Mouse (Mus musculus) mesoderm, embryonic 11.5 days (tissue): Measurements from ENCODE around the gene Tmem274.
A peak's percentile ranks its signal among the peaks of the same experiment; 100 is the strongest.

Experiments
- DNase-seq: peaks from one replicate; pipeline ENCODE4 v3.0.0-alpha.2; 2012; ENCODE audit warnings: low read depth, low spot score

Tmem274 gene

DNA sequence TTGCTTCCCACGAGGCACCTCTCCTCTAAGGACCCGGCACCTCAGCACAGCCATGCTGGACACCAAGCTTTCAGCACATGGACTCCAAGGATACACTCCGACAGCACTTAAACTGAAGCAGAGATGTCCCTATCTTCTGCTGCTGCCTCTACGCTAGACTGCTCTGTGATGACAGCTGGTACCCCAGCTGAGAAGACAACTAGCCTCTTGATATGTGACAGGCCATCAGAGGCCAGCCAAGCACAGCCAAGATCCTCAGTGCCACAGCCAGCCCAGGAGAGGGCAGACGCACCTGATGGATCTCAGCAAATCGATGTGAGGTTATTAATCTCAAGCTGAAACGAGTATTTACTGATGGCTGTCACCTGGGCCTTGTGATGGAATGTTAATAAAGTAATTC is 2.1 kb upstream of the Tmem274 start:
- DNase-seq, result no peak

GRCm38 (mm10) chr4:149484566-149484965 is 7.4 kb downstream of the Tmem274 start:
- DNase-seq, result no peak

GRCm38 (mm10) chr4:149485053-149485824 is 8.1 kb downstream of the Tmem274 start, which contains the start of the genes Nmnat1 and Lzic:
Gene Nmnat1 (minus strand): TSS chr4:149485202.
Gene Lzic (plus strand): TSS chr4:149485229.
- DNase-seq, result peak; percentile 94

GRCm38 (mm10) chr4:149485825-149486206 is 8.6 kb downstream of the Tmem274 start:
- no peak for DNase-seq

DNA sequence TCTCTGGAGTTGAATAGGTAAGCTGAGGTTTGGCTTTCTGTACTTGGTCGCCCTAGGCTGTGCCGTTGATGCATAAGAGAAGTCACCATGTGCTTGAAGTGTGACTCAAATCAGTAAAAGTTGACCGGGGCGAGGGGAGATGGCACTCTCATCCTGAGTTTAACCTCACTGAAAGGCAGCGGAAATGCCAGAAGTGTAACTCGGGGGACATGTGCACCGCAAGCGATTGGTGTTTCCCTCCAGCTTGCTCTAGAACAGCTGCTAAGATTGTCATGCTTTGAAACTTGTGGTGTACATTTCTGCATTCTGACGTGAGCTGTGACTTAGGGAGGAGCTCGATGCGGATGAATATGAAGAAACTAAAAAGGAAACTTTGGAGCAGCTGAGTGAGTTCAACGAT is 10.6 kb downstream of the Tmem274 start:
- DNase-seq, result no peak

DNA sequence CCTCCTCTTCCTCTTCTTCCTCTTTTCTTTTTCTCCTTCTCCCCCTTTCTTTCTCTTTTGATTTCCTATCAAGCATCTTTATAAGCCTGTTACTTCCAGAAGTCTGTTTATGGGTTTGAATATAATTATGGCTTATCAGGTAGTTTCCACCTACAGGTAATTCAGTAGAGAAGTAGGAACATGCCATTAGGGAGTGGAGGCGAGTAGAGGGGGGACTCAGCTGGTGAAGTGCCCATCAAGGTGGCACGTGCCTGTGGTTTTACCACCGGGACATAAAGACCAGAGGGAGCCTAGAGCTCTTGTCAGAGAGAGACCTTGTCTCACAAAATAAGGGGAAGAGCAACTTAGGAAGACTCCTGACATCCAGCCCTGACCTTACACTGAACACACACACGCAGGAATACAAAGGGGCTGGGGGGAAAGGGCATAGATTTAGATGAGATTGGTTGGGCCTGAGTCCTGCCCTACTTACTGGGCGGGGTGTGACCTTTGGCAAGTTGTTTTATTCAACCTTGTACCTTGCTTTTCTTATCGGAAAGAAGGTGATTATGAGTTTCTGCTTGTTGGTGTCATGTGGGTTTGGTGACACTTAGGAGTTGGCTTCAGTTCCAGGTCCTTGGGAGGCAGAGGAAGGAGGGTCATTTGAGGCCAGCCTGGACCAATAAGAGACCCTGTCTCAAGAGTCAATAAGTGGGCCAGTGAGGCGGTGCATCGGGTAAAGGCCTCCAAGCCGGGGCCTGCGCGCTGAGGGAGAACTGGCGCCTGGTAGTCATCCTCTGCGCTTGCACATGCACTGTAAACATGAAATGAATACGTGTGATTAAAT is 12.4 kb downstream of the Tmem274 start:
- no peak for DNase-seq

- DNase-seq, result no peak
These were observed 14.0 kb downstream of the Tmem274 start for GRCm38 (mm10) chr4:149491151-149491550.

DNA sequence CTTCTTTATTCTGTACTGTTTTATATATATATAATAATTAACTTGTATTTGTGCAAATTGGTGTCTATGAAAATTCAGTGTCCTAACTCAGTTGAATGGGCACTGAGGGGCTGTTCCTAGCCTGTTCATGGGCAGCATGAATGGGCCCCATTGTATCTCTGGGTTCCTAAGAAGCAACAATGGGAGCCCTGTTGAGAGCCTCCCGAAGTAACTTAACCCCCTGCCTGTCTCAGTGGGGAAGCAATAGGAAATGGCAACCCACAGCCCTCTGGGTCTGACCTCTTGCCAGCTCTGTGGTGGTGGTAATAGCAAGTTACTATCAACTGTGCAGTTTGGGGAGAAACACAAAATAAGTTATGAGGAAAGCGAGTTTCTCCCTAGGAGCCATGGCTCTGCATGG is 19.4 kb downstream of the Tmem274 start:
- DNase-seq, result peak; percentile 67

GRCm38 (mm10) chr4:149498901-149499300 is 21.7 kb downstream of the Tmem274 start:
- DNase-seq, result no peak

- DNase-seq, result no peak
These were observed 22.6 kb downstream of the Tmem274 start for GRCm38 (mm10) chr4:149499790-149500189.

DNA sequence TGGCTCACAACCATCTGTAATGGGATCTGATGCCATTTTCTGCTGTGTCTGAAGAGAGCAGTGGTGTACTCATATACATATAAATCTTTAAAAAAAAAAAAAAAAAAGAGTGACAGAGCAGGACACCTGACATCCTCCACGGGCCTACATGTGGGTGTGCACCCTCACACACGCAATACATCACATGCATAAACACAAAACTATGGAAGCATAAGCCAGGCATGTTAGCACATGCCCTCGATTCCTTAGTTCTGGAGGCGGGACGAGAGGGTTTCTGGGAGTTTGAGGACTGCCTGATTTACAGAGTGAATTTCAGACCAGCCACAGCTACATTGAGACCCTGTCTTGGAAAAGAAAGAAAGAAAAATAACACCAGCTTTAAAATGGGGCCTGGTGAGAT is 27.2 kb downstream of the Tmem274 start:
- no peak for DNase-seq

GRCm38 (mm10) chr4:149504858-149505257 is 27.7 kb downstream of the Tmem274 start:
- DNase-seq, result no peak

- no peak for DNase-seq
These were observed 28.2 kb downstream of the Tmem274 start for GRCm38 (mm10) chr4:149505261-149505967.

DNA sequence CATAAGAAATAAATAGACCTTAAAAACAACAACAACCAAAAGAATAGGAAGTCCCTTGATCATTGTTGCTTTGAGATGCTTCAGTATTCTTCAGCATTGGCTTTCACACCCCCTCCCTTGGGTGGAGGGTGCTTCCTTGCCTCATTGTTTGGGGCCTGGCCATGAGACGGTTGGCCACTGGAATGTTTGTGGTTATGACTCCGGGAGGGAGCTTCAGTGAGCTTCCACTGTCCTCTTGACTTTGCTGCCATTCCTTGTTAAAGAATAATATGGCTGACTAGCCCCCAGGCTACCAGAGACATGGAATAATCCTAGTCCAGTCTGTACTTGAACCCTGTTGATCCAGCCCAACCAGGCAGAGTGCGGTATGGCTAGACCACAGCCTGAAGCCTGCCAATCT is 29.7 kb downstream of the Tmem274 start:
- no peak for DNase-seq

GRCm38 (mm10) chr4:149511221-149511646 is 34.1 kb downstream of the Tmem274 start:
- no peak for DNase-seq

DNA sequence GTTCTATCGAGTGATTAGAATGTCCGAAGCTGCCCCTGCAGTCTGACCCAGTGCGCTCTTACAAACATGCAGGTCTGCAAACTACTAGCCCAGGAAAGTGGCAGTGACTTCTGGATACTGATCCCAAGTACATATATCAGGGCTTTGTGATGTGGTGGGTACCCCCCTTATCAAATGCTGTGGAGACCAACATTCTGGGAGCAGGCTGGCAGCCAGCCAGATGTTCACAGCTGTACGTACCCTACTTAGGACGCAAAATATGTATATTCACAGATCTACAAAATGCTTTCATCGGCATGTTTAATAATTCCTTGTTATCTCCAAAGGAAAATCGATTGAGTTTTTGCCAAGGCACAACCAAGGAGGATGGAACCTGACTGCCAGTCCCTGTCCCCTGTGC is 34.9 kb downstream of the Tmem274 start:
- no peak for DNase-seq

- no peak for DNase-seq
These were observed 38.5 kb downstream of the Tmem274 start for GRCm38 (mm10) chr4:149515706-149516105.

DNA sequence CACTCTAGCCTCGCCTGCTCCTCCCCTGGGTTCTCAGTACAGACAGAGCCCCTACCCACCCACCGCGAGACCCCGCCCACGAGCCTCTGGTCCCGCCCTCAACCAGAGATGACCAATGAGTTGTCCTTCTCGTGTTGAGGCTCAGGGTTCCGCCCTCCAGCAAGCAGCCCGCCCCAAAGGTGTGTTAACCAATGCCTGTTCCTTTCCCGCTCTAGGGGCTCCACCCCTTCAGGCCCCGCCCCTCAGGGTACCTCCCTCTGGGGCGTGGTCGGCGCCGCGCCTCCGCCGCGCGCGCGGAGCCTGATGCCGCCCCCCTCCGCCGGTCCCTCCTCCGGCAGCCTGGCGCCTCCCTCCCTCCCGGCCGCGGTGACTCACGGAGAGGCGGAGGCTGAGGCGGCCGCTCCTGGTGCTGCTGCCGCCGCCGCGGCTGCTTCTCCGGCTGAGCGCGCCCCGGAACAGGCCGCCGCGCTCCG is 40.7 kb downstream of the Tmem274 start, which contains the start of gene Ctnnbip1:
Ctnnbip1 (plus strand) TSS at position 369 of the 473 bp plus-strand sequence.
- peak; percentile 97 for DNase-seq

DNA sequence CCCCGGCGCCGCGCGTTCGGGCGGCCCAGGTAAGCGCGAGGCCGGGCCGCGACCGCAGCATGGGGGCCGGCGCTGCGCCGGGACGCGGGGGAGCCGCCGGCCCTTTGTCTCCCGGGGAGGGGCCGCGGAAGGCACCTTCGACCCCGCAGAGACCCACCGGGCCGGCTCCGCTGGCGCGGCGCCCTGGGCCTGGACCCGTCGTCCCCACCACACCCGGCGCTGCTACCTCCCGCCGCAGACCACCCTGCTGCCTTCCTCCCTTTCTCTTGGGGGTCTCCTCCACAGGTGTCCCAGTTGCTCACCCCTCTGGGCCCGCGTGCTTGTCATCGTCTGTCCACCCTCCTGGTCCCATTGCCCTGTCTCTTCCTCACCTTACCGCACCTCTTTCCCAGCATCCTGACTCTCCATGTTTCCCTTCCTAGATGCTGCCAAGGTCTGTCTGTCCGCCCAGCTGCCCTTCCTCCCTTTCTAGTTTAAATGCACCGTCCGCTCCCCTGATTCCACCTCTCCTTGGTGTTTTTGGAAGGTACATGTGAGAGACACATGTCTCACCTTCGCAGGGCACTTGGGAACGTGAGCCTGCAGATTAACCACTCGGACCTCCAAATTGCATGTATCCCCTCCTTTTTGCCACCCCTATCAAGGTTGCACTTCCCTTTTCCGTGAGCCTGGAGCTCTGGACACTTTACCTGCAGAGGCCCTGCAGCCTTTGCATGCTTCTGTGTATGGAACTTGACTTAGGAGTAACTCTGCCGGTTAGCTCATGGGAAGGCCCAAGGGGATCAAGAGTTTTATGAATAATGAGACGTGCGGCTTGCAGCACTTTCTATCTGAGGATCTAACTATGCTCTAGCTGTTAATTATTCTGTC is 41.4 kb downstream of the Tmem274 start:
- DNase-seq, result no peak

GRCm38 (mm10) chr4:149521258-149521657 is 44.1 kb downstream of the Tmem274 start:
- no peak for DNase-seq

- DNase-seq, result no peak
These were observed 46.8 kb downstream of the Tmem274 start for GRCm38 (mm10) chr4:149523961-149524360.
